Mouse (Mus musculus) layer of hippocampus, postnatal 25 days (tissue): Measurements from ENCODE around the gene Uqcc1. TPM values are rescaled to one million over a fixed set of nuclear protein-coding genes. Genes with fewer than 3 reads are reported as not detected.

Source experiments
- DNase-seq, 2 experiments: peaks; one replicate each; pipeline ENCODE4 v3.0.0; 2022; ENCODE audit warnings: mixed read lengths in 2 of 2, low spot score in 1 of 2; ENCODE audit errors: extremely low spot score in 1 of 2
- total RNA-seq, 2 experiments: library from RNA; stranded (reverse); gene quantifications; 2 replicates each; pipeline ENCODE4 v1.2.3; 2021

Gene Uqcc1
- 10 to 100 TPM; 60.8 to 74.1 TPM for total RNA-seq

DNA sequence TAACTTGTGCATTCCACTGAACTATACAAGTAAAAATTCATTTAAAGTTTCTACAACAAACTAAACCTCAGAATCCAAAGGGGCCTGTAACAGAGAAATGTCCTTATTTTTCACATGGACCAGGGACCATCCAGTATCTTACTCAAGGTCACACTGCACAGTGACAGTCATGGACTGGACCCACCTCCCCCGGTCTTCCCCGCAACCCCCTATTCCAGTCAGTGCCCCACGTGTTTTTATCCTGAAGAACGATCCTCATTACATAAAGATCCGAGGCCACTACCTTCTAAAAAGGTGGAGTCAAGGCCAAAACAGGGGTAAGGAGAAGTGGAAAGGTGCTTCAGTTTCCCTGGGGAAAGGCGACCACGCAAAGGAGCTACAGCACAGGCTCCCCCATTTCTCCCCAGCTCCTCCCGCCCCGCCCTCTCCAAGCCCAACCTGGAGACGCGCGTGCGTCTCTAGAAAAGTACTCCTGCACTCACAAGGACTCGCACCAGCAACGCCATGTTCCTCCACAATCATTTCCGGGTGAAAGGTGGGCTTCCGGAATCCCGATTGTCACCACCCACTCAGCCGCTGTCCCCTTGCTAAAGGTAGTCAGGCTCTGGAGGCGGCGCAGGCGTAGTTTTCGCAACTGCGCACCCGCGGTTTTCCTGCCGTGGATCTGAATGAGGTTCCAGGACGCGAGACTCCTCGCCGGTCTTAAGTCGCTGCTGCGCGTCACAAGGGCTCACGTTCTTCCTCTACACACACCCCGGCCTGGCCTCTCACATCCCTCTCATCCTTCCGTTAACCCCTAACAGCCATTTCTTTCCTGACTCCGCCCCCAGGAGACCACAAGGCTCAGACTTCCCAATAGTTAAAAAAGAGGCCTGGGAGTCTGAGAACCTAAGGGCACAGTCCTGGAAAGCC lies at the start of gene Uqcc1:
Uqcc1 (minus strand) TSS at position 780 of the 912 bp plus-strand sequence.
- DNase-seq: peak; percentile 82 to 84

- no peak for DNase-seq
Observed at GRCm38 (mm10) chr2:155979328-155979991, 49.4 kb upstream of the Uqcc1 start.

DNA sequence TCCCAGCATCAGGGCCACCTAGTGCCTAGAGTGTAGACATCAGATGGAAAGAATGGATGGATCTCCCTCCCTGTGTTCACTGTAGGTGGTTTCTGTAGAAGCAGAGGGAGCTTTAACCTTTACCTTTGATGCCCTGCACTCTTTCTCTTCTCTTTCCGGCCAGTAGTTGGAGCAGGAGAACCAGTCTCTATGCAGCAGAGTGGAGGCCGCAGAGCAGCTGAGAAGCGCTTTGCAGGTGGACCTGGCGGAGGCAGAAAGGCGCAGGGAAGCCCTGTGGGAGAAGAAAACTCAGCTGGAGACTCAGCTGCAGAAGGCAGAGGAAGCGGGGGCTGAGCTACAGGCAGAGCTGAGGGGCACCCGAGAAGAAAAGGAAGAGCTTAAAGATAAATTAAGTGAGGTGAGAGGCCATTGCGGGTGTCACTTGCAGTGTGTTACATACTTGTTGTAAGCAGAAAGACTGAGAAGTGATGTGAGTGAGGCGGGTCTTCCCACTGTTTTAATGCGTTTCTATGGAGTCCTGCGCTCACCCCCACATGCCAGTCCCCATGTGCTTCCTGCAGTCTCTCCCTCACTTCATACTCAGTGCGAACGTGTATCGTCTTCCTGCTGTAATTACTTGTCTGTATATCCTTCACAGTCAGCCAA lies 44.1 kb upstream of the Uqcc1 start:
- no peak for DNase-seq

- no peak for DNase-seq
Observed at GRCm38 (mm10) chr2:155973348-155973747, 43.2 kb upstream of the Uqcc1 start.

- no peak for DNase-seq
Observed at GRCm38 (mm10) chr2:155962991-155963390, 32.9 kb upstream of the Uqcc1 start.

GRCm38 (mm10) chr2:155961862-155962261 lies 31.8 kb upstream of the Uqcc1 start:
- no peak for DNase-seq

DNA sequence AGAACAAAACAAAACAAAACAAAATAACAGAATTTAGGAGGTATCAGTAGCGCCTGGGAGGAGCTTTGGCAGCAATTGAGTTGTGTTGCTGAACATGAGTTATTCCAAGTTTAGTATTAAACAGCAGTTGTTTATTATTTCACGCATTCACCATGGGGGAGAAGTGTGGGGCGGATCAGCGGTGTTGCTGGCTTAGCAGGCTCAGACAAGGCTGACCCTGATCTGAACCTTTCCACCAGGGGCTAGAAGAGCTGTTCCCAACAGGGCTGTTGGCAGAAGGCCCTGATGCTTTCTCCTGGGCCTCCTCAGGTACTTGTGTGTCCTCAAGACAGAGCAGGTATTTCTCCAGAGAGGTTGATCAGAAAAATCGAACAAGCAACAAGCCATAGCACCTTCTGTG lies 29.9 kb upstream of the Uqcc1 start:
- no peak for DNase-seq

- peak; percentile 69 to 79 for DNase-seq
Observed at GRCm38 (mm10) chr2:155956134-155957059, 26.3 kb upstream of the Uqcc1 start, which contains the start of gene Cep250. Gene Cep250 (plus strand): TSS chr2:155956458.

DNA sequence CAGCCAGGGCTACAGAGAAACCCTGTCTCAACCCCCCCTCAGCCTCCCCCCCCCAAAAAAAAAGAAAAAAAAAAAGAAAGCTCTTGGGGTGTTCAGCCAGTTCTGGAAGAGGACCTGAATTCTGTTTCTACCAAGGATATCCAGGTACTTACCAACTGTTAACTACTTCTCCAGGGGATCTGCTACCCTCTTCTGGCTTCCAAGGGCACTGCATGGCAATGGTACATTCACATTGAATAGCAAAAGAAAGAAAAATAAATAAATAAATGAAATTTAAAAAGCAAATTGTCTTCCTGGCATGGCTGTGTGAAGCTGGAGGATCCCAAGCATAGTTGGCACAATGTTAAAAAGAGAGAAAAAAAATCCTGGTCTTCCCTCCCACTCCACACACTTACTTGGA lies 21.9 kb upstream of the Uqcc1 start:
- DNase-seq: peak in 1 of 2 experiments; percentile 58

- DNase-seq: no peak
Observed at GRCm38 (mm10) chr2:155949362-155949761, 19.3 kb upstream of the Uqcc1 start.

DNA sequence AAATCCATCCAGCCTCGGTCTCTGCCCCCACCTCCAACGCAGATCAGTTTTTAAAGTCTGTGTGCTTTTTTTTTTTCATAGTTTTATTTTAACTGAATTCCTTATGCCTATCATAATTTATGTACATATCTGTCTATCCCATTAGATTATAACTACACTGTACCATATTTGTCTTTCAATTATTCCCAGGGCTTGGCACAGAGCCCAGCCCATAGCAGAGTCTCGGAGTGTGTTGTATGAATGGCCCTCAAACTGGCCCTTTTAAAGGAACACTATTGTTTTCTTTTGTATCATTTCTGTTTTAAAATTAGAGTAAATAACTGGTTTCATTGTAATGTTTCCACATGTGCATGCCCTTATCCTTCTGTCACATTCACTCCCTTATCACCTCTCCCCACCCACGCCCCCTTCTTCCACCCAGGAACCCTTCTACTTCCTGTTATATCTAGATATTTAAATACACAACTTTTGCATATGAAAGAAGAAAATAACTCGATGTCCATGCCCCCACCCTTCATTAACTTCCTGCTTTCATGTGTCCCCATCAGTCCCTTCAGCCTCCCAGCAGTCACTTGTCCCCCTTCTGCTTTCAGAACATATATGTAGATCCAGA lies 17.4 kb upstream of the Uqcc1 start:
- no peak for DNase-seq

GRCm38 (mm10) chr2:155946499-155946898 lies 16.4 kb upstream of the Uqcc1 start:
- no peak for DNase-seq

DNA sequence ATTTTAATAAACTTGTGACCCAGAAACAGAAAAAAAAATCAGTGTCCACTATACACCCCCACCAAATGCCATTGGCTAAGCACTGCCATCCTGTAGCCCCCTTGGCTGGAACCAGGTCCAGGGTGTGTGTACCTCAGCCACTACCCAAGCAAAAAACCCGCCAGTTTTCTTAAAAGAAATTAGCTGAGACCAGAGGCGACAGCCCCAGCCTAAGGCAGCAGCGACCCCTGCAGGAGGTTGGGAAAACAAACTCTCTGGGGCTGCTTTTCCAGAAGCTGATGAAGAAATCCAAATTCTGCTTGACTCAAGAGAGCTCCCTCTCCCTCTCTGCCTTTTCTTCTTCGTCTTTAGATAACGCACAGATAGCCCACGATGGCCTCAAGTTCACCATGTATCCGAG lies 16.0 kb upstream of the Uqcc1 start:
- DNase-seq: peak; percentile 56 to 88

DNA sequence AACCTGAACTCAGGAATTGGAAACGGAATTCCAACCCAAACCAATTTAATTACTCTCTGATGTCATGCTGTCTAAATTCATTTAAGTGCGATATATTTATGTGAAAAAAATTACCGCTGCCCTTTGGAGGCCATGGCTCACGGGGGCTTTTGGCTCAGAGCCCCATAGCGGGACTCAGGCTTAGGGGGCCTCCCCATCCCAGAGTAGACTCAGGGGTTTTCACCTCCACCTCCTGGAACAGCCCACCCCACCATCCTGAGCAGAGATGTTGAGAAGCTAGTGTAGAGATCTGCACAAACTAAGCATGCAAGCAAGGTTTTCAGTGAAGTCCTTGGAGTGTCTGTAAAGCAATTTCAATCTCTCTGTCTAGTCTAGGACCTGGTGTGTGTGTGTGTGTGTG lies 15.5 kb upstream of the Uqcc1 start:
- no peak for DNase-seq

DNA sequence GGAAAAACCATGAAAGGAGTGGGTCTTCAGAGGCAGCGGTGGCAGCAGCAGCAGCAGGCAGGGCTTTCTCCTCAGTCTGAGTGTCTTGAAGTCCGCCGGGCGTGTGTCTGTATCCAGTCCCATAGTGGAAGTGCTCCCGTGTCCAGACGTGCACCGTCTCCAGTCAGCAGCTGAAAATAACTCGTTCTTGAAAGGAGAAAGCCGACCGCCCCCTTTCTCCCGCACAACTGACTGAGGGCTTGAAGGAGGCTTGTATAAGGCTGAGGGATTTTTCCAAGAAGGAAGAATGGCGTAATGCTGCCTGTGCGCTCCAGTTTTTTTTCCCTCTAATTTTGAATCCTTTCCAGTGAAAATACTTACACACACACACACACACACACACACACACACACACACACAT lies 15.0 kb upstream of the Uqcc1 start, which contains the start of gene Gdf5:
Gdf5 (minus strand) TSS at position 244 of the 400 bp plus-strand sequence.
- no peak for DNase-seq

DNA sequence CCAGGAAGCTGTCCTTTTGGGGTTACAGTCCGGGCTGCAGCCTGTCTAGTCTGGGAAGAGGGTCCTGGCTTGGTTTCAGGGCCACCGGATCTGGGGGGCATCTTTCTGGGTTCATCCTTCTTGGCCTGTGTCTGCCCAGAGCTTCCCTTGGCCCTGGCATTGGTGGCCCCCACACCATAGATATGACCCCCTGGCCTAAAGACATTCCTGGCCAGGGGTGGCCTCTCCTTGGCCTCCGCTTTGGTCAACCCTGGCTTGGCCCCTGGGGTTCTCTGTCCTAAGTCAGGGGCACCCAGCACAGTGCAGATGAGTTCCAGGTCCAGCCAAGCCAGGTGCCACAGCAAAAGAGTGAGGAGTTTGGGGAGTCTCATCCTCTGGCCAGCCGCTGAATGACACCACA lies 14.6 kb upstream of the Uqcc1 start:
- no peak for DNase-seq

- DNase-seq: no peak
Observed at GRCm38 (mm10) chr2:155943463-155943862, 13.4 kb upstream of the Uqcc1 start.

- no peak for DNase-seq
Observed at GRCm38 (mm10) chr2:155941697-155942442, 11.8 kb upstream of the Uqcc1 start.

DNA sequence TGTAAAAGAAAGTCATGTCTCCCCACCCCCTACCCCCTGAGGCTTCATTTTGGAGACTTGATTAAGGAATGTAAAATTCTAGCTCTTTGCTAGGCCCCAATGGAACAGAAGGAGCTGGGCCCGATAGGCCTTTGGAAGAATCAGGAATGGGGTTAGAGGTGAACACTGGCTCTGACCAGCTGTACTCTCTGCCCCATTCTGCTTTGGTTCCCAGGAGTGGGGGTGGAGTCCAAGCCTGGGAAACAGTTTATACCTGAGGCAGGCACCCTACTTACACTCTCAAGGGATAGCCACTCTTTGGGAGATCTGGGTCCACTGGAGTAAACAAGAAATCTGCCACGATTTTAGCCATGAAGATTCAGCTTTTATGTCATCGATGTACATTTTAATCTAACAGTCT lies 10.6 kb upstream of the Uqcc1 start, which contains the start of gene Gm15557:
Gm15557 (plus strand) TSS at position 48 of the 400 bp plus-strand sequence.
- DNase-seq: no peak
